Mouse (Mus musculus) adrenal gland, postnatal 25 days (tissue): Measurements from ENCODE around the gene Svep1. TPM values are rescaled to one million over a fixed set of nuclear protein-coding genes. Genes with fewer than 3 reads are reported as not detected.
A peak's percentile ranks its signal among the peaks of the same experiment; 100 is the strongest.

Experiments
- DNase-seq: peaks from one replicate; pipeline ENCODE4 v3.0.0; 2021; ENCODE audit warnings: mixed read lengths
- total RNA-seq: library from RNA; stranded (reverse); gene quantifications from 2 replicates; pipeline ENCODE4 v1.2.3, GENCODE M21; 2021

Gene Svep1
- total RNA-seq, 1 experiment from 2014 or later, result 9.8 TPM

GRCm38 (mm10) chr4:58169918-58170317, 36.7 kb downstream of the Svep1 start:
- no peak for DNase-seq

- DNase-seq, result no peak
Measured at GRCm38 (mm10) chr4:58168366-58168765, 38.3 kb downstream of the Svep1 start.

GRCm38 (mm10) chr4:58165711-58166110, 40.9 kb downstream of the Svep1 start:
- DNase-seq, result no peak

- peak; percentile 41 for DNase-seq
Measured at GRCm38 (mm10) chr4:58161901-58162300, 44.8 kb downstream of the Svep1 start.

- DNase-seq, result no peak
Measured at GRCm38 (mm10) chr4:58159564-58159963, 47.1 kb downstream of the Svep1 start.

GRCm38 (mm10) chr4:58150301-58150700, 56.4 kb downstream of the Svep1 start:
- no peak for DNase-seq

GRCm38 (mm10) chr4:58149186-58149585, 57.5 kb downstream of the Svep1 start:
- DNase-seq, result no peak

DNA sequence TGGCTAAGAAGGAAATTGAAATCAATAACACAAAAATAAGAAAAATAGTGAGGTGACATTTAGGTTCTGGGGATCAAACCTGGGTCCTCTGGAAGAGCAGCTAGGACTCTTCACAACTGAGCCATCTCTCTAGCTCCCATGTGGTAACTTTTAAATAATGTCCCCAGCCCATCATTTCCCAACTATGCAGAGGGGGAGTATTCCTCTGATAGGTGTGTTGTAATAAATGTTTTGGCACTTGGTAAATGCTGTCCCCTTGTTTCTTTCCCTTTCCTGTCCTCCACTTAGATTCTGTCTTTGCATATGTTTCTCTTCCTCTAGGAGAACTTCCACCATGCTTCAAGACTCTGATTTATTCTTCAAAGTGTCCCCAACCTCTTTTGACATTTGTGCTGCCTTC, 58.1 kb downstream of the Svep1 start:
- DNase-seq, result no peak

DNA sequence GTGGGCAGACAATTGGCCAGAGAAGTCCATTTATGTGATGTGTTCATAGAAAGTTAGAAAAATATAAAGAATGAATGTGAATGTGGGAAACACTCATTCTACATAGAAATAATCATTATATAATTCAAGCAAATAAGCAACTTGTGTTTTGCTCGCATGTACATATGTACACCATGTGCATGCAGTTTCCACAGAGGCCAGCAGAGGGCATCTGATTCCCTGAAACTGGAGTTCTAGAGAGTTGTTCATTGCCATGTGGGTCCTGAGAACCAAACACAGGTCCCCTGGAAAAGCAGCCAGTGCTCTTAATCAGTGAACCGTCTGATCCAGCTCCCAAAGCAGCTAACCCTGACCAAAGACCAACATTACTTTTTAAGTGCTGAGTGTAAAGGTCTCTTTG, 60.0 kb downstream of the Svep1 start:
- no peak for DNase-seq

DNA sequence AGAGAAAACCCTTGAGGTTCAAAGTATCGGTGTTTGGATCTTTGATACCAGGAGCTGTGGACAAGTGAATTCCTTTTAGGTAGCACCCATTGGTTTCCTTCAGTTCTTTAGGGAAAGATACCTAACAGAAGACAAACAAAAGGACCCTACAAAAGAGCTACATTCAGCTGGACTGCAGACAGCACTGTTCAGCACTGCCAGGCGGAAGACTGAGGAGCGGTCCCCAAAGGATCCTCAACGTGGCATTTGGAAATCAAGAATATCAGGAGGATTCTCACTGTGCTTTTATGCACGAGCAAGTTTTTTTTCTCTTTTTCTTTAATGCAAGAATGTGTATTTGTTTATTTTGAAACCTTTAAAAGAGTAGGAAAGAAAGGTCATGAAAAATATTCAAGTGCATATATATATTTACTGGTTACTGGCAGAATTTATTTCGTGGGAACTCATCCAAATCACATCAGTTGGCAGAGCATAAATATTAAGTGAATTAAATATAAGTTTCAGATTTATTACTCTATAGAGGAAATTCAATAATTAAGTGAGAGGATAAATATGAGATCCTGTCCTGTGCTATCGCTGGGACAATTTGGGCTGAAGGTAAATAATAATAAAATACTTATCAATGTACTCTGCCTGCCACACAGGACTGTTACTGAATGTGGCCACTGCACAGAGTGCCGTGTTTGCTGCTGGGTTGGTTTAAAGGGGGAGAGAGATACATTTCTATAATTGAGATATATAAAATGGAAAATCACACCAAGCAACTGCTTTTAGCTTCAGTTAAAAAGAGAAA, 66.7 kb downstream of the Svep1 start:
- no peak for DNase-seq

GRCm38 (mm10) chr4:58139241-58139640, 67.4 kb downstream of the Svep1 start:
- DNase-seq, result no peak

DNA sequence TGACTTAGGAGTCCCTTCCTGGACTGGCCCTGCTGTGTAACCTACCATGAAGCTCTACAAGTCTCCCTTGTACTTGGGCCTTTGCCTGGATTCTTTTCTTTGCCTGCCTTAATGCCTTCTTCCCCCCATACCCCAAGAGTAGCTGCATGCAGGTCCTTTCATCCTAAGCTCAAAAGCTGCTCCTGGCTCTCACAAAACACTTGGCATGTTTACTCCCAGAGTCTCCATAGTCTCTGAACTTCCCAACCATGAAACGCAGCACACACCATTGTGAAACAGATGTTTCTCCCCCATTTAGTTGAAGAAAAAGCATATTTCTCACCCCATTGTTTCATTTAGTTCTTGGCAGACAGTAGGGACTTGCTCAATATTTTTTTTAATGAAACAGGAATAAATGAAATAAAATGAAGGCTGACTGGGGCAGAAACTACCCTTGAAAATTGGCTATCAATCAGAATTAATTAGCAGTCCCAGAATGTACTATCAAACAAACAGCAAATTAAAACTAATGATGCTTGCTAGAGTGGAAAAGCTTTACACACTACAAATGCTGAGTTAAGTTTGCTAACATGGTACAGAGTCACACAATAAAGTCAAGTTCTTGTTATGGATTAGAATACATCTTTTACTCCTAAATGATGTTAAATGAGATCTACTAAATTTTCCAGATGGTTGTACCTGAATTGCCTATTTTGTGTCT, 72.9 kb downstream of the Svep1 start:
- no peak for DNase-seq

DNA sequence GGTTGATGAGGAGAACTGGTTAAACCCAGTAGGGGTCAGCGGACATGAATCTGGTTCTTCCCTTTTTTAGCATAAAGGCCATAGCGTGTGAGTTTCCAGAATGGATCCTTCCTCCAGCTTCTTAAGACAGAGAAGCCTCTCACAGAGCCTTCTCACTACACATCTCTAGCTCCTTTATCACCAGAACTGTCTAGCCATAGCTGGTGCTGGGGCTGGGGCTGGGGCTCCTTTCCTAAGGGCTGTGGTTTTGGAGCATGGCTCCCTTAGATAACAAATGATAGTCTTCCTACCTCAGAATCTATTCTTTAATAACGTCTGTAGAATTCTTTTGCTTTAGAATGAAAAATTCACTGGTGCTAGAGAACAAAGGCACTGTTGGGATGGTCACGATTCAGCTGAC, 76.8 kb downstream of the Svep1 start:
- DNase-seq, result no peak

DNA sequence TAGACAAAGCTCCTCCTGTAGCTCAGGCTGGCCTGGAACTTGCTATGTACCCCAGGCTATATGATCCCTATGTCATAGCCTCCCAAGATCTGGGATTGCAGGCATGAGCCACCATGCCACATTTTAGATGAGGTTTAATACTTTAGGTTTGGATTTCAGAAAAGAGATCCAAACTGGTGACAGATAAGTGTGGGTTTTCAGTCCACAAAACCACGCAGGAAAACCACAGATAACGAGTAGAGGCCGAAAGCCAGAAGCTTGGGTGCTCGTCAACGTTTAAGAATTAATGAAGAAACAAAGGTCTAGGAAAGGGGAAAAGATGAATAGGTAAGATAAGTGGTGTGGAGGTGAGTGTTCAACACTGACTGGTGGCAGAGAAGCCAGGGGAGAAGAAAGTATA, 79.6 kb downstream of the Svep1 start:
- DNase-seq, result no peak

- DNase-seq, result no peak
Measured at GRCm38 (mm10) chr4:58115452-58115851, 91.2 kb downstream of the Svep1 start.

DNA sequence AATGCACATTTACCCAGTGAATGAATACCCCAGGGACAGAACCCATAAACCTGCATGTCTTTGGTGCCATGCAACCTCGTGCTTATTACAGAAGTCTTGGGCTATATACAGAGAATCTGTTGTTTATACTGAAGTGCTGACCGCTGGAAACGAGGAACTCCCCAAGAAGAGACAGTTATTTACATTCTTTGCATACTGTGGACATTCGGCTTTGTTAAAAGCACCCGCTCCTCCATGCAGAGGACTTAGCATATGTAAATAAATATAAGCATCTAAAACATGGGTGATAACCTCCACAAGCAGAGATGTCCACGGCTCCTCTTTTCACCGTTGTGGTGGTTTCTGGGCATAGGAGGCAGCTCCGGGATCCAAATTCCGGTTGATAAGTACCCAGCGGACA, 95.7 kb downstream of the Svep1 start:
- DNase-seq, result no peak

- no peak for DNase-seq
Measured at GRCm38 (mm10) chr4:58109793-58110192, 96.9 kb downstream of the Svep1 start.

- DNase-seq, result no peak
Measured at GRCm38 (mm10) chr4:58108364-58108763, 98.3 kb downstream of the Svep1 start.

GRCm38 (mm10) chr4:58097732-58098131, 108.9 kb downstream of the Svep1 start:
- DNase-seq, result no peak

- DNase-seq, result no peak
Measured at GRCm38 (mm10) chr4:58086738-58087137, 119.9 kb downstream of the Svep1 start.

GRCm38 (mm10) chr4:58086151-58086550, 120.5 kb downstream of the Svep1 start:
- DNase-seq, result no peak

DNA sequence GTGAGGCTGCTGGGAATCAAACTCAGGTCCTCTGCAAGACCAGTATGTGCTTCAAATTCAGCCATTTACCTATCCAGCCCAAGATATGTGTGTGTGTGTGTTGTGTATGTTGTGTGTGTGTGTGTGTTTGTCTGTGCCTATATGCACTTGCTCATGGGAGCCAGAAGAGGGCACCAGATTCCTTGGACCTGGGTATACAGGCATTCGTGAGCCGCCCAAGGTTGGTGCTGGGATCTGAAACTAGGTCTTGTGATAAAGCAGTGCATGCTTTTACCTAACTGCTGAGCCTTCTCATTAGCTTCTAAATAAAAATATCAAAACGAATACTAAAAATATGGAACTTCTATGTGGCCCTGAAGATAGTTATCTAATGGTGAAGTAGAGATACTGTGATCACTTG, 121.3 kb downstream of the Svep1 start:
- no peak for DNase-seq

- no peak for DNase-seq
Measured at GRCm38 (mm10) chr4:58084155-58084554, 122.5 kb downstream of the Svep1 start.

- DNase-seq, result peak; percentile 76
Measured at GRCm38 (mm10) chr4:58082588-58082987, 124.1 kb downstream of the Svep1 start.
